Mouse (Mus musculus): ENCODE data around the gene Dcp1a.

Dcp1a gene

GRCm38 (mm10) chr14:30479361-30479948 lies at the start of gene Dcp1a:
Dcp1a (plus strand) TSS chr14:30479535.
- DNase-seq = peak; percentile 95 to 96

- DNase-seq = no peak
These were observed 49.7 kb upstream of the Dcp1a start for GRCm38 (mm10) chr14:30429606-30430005.

DNA sequence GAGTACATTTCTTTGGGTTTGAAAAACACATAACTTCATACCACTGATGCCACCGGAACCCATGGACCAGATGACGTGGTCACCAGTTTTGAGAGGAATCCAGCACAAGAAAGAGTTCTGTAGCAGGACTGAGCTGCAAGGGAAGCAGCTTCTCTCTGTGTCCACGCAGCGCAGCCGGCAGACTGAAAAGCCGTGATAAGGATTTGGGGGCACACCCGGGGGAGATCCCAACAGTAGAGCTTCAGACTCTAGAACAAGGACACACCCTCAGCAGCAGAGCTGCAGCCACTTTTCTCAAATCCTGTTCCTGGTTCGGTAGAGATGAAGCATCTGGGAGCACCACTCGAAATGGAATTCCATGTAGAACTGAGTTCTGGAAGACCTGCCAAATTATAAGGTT lies 49.3 kb upstream of the Dcp1a start:
- DNase-seq = no peak

GRCm38 (mm10) chr14:30430446-30430845 lies 48.9 kb upstream of the Dcp1a start:
- no peak for DNase-seq

- no peak for DNase-seq
These were observed 44.0 kb upstream of the Dcp1a start for GRCm38 (mm10) chr14:30435316-30435715.

- no peak for DNase-seq
These were observed 39.4 kb upstream of the Dcp1a start for GRCm38 (mm10) chr14:30439915-30440314.

- DNase-seq = no peak
These were observed 23.3 kb upstream of the Dcp1a start for GRCm38 (mm10) chr14:30455801-30456595.

- DNase-seq = no peak
These were observed 21.9 kb upstream of the Dcp1a start for GRCm38 (mm10) chr14:30457436-30457835.

GRCm38 (mm10) chr14:30457897-30458296 lies 21.4 kb upstream of the Dcp1a start:
- peak in 1 of 2 experiments; percentile 11 for DNase-seq

- DNase-seq = no peak
These were observed 20.5 kb upstream of the Dcp1a start for GRCm38 (mm10) chr14:30458820-30459219.

DNA sequence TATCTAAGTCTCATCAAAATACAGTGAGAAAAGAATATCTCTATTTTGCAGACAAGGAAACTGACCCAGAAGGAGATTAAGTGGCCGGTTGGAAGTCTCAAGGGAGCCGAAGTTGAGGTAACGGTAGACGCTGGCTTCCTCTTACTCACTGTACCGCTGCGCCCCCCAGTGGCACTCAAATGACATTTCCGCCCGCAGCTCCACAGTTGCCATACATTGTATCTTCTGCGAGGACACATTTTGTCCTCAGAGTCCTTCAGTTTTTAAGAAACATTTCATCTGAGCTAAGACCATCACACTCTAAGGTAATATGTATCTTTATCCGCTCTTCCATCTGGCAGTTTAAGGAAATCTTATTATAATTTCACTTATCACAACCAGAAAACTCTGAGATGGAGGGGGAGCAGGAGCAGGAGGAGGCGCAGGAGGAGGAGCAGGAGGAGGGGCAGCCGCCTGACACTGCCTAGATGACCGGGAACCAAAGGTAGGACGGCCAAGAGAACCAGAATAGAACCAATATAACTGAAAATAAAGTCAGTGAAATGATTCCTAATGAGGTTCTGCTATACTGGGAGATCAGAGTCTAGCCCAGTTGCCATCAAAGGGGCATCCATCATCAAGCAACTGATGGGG lies 19.3 kb upstream of the Dcp1a start:
- DNase-seq = peak; percentile 64 to 66

GRCm38 (mm10) chr14:30463312-30463711 lies 16.0 kb upstream of the Dcp1a start:
- no peak for DNase-seq

GRCm38 (mm10) chr14:30473605-30474004 lies 5.7 kb upstream of the Dcp1a start:
- DNase-seq = no peak

DNA sequence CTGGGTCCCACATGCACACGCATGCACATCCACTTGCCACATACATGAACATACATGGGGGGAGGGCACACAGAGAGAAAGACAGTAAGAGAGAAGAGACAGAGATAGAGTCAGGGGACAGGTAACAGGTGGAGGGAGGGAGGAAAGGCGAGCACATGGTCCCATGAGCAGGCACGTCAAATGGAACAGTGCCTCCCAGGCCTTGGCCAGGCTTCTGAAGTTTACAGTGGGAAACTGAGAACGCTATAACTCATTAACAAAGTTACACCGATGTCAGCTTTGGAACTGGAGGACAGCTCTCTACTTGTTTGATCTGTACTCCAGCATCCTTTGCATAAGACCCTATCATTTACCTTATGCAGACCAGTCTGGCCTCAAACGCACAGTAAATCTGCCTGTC lies 4.9 kb upstream of the Dcp1a start:
- no peak for DNase-seq

DNA sequence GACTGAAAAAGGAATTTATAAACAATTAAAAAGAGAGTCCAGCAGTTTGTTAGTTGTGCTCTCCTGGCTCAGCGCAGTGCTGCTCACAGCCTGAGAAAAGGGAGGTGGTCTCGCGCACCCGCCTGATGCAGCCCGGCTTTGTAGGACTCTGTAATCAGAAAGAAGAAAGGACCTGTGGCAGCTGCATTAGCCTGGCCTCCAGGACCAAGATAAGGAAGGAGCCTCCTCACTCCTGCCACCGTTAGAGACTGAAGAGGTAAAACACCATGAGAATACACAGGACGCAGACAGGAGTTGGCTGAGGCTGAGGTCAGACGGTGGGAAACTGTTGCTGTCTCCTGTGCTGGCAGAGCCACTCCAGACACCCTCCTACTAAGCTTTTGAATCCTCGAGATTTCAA lies 12.0 kb downstream of the Dcp1a start, which contains the start of gene Cacna1d:
Gene Cacna1d, minus strand, starts transcription at position 114 of the 400 bp plus-strand sequence.
- no peak for DNase-seq

- DNase-seq = no peak
These were observed 13.9 kb downstream of the Dcp1a start for GRCm38 (mm10) chr14:30493276-30493675.

- no peak for DNase-seq
These were observed 15.7 kb downstream of the Dcp1a start for GRCm38 (mm10) chr14:30494998-30495397.

GRCm38 (mm10) chr14:30498202-30498601 lies 18.9 kb downstream of the Dcp1a start:
- DNase-seq = no peak

DNA sequence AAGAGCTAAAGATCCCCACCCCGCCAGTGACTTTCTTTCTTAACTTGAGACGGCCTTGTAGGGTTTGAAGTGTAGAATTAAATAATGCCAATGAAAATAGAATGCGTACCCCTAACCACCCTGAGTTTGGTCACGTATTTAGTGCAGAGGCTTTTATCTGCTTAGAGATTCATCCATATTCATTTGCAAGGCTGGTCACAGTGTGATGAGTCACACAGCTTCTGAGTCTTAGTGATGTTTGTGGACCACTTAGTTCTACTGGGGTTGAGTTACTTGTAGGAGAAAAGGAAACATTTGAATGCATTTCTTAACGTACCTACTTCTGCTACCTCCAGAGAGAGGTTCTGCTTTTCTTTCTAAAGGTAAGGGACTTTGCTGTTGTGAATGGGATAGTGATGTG lies 25.7 kb downstream of the Dcp1a start:
- no peak for DNase-seq

- no peak for DNase-seq
These were observed 31.0 kb downstream of the Dcp1a start for GRCm38 (mm10) chr14:30510214-30510763.

DNA sequence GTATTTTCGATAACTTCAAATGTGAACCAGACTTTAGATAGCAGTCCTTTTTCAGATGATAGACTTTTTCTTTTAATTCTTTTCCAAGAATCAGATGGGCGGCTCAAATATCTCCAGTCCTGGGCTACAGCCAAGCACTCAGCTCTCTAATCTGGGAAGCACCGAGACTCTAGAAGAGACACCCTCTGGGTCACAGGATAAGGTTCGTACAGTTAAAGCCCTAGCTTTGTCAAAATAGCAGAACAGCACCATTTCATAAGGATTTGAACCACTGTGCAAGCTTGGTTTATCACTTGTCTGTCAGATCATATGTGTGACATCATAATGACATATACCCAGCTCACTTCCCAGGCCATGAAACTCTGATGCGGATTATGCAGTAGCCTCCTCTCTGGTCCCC lies 33.6 kb downstream of the Dcp1a start:
- no peak for DNase-seq

- no peak for DNase-seq
These were observed 36.8 kb downstream of the Dcp1a start for GRCm38 (mm10) chr14:30515931-30516723.

DNA sequence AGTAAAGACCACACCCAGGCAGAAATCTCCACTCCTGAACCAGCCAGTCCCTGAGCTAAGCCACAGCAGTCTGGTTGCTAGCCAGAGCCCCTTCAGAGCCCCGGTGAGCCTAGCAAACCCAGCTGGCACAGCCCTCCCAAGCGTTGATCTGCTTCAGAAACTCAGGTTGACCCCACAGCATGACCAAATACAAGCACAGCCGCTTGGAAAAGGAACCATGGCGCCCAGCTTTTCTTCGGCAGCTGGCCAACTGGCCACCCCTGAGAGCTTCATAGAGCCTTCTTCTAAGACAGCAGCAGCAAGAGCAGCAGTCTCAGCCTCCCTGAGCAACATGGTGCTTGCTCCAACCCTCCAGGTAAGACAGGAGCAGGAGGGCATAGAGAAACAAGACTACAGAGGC lies 40.0 kb downstream of the Dcp1a start:
- no peak for DNase-seq
